Mouse (Mus musculus) hindbrain, embryonic 13.5 days (tissue): Measurements from ENCODE around the gene Acoxl. TPM values are rescaled to one million over a fixed set of nuclear protein-coding genes. Genes with fewer than 3 reads are reported as not detected.

Experiments
- ATAC-seq: fragments of 200-750 bp; cut with Nextera tagmentation; 2 replicates; pipeline ENCODE4 v1.8.0; 2017; ENCODE audit warnings: moderate TSS enrichment; ENCODE audit not compliant: low FRiP score
- H3K27ac ChIP-seq: fragments of 300-500 bp; sonication (generic); 2 replicates; pipeline ENCODE4 v1.5.1; 2015; ENCODE audit warnings: inconsistent platforms, mild to moderate bottlenecking, moderate library complexity
- H3K27me3 ChIP-seq: fragments of 300-500 bp; sonication (generic); 2 replicates; pipeline ENCODE4 v1.6.1; 2015; ENCODE audit warnings: mild to moderate bottlenecking, inconsistent platforms
- H3K36me3 ChIP-seq: fragments of 300-500 bp; sonication (generic); 2 replicates; pipeline ENCODE4 v1.6.1; 2015; ENCODE audit warnings: mild to moderate bottlenecking, inconsistent platforms
- H3K4me1 ChIP-seq: fragments of 300-500 bp; sonication (generic); replicated peaks from 2 replicates; pipeline ENCODE4 v1.6.1; 2015; ENCODE audit warnings: inconsistent platforms
- H3K4me2 ChIP-seq: fragments of 300-500 bp; sonication (generic); 2 replicates; pipeline ENCODE4 v1.6.1; 2015; ENCODE audit warnings: inconsistent platforms, mild to moderate bottlenecking, moderate library complexity
- H3K4me3 ChIP-seq: fragments of 300-500 bp; sonication (generic); 2 replicates; pipeline ENCODE4 v1.5.1; 2015; ENCODE audit warnings: mild to moderate bottlenecking, inconsistent platforms
- H3K9ac ChIP-seq: fragments of 300-500 bp; sonication (generic); 2 replicates; pipeline ENCODE4 v1.6.1; 2015; ENCODE audit warnings: mild to moderate bottlenecking, inconsistent platforms
- H3K9me3 ChIP-seq: fragments of 300-500 bp; sonication (generic); 2 replicates; pipeline ENCODE4 v1.6.1; 2016; ENCODE audit warnings: inconsistent platforms
- WGBS: fragments of 180-500 bp; shearing (Covaris S2); methylation state at CpG from one replicate; pipeline ENCODE4 v1.1.7; 2015; 5-methylcytosine and 5-hydroxymethylcytosine counted together
- polyA plus RNA-seq: library from polyadenylated mRNA; unstranded; fragments of >200 nt; fragmentation: Nextera tagmentation; extraction: Ambion mirVana; gene quantifications from 2 replicates; pipeline ENCODE4 v1.2.1, GENCODE M21; 2015

Acoxl gene
- polyA plus RNA-seq, 1 experiment from 2014 or later: not detected

DNA sequence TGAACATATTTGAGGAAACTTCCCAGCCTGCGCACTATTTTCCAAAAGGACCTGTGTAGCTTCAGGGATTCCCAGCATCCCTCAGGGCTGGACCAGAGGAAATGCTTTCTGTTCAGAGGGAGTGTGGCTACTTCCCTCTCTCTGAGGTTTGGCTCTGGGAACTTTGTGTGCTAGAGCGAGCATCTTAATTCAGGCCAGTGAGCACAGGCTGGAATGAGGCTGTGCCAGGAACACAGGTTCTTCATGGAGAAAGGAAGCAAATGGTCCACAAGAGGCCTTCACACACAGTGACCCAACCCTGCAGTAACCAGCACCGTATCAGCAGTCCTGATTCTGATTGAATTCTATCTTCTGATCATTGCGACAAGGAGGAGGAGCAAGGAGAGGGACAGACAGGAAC is 238.3 kb downstream of the Acoxl start:
- H3K27ac ChIP-seq: no peak overlapping the region
- no peak overlapping the region for H3K4me3 ChIP-seq
- H3K9me3 ChIP-seq: no peaks in the 10 kb centered on the region
- peaks cover 12% of the 10 kb centered on the region for H3K4me1 ChIP-seq
- H3K27me3 ChIP-seq: no peaks in the 10 kb centered on the region; the same call in 1 of the 2 replicates
- ATAC-seq: no peak
- no peak overlapping the region for H3K4me2 ChIP-seq
- no peaks in the 10 kb centered on the region for H3K36me3 ChIP-seq
- H3K9ac ChIP-seq: no peak overlapping the region
- 81% methylated on average over 4 of the region's 4 CpGs for WGBS

GRCm38 (mm10) chr2:128078859-128079258 is 240.2 kb downstream of the Acoxl start:
- no peak for ATAC-seq

DNA sequence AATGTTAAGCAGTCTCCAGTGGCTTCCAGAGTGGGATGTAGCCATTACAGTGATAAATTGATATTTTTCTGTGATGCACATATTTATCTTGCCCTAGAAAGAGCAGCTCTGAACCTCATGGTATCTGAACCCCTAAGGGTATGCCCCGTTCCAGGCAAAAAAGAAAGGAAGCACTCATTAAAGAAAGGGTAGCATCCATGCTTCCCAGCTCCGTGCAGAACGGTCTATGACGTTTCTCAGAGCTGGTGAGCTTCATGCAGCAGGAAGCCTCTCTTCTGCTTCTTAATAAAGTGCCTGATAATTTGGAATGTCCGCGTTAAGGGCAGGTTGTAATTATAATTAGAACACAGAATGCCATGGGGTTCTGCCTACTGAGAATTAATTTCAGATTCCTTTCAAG is 240.6 kb downstream of the Acoxl start:
- 52% methylated on average over 6 of the region's 6 CpGs for WGBS
- Histone ChIP-seq H3K4me2 (peak overlapping the region; percentile 14; the same call in 1 of the 2 replicates), H3K9ac (no peak overlapping the region)

More at GRCm38 (mm10) chr2:128078859-128079258, 240.2 kb downstream of the Acoxl start:
- H3K4me2 ChIP-seq: peak overlapping the region; percentile 14; the same call in 1 of the 2 replicates
- no peaks in the 10 kb centered on the region for H3K9me3 ChIP-seq
- no peak overlapping the region for H3K4me3 ChIP-seq
- peaks cover 12% of the 10 kb centered on the region for H3K4me1 ChIP-seq
- 41% methylated on average over 5 of the region's 5 CpGs for WGBS
- H3K27ac ChIP-seq: 0 out of 2 replicates have a peak overlapping the region, but pooled peaks have one; percentile 49
- H3K36me3 ChIP-seq: no peaks in the 10 kb centered on the region
- no peak overlapping the region for H3K9ac ChIP-seq
- no peaks in the 10 kb centered on the region; the same call in 1 of the 2 replicates for H3K27me3 ChIP-seq

GRCm38 (mm10) chr2:128083844-128084243 is 245.2 kb downstream of the Acoxl start:
- Histone ChIP-seq H3K4me1 (peaks cover 8% of the 10 kb centered on the region), H3K27ac (no peak overlapping the region), H3K9me3 (no peaks in the 10 kb centered on the region), H3K27me3 (no peaks in the 10 kb centered on the region), H3K4me2 (no peak overlapping the region), H3K36me3 (no peaks in the 10 kb centered on the region), H3K9ac (no peak overlapping the region), H3K4me3 (no peak overlapping the region)
- no peak for ATAC-seq
- 50% methylated on average over 3 of the region's 3 CpGs for WGBS

More for the DNA sequence above, 240.6 kb downstream of the Acoxl start:
- Histone ChIP-seq H3K4me1 (peaks cover 12% of the 10 kb centered on the region), H3K27me3 (no peaks in the 10 kb centered on the region; the same call in 1 of the 2 replicates), H3K9me3 (no peaks in the 10 kb centered on the region), H3K36me3 (no peaks in the 10 kb centered on the region), H3K4me3 (no peak overlapping the region), H3K27ac (peak overlapping the region; percentile 49)
- no peak for ATAC-seq

- H3K9ac ChIP-seq: no peak overlapping the region
- H3K27me3 ChIP-seq: no peaks in the 10 kb centered on the region
- H3K4me3 ChIP-seq: no peak overlapping the region
- no peaks in the 10 kb centered on the region for H3K9me3 ChIP-seq
- no peak for ATAC-seq
- no peak overlapping the region for H3K27ac ChIP-seq
- no peaks in the 10 kb centered on the region for H3K36me3 ChIP-seq
- H3K4me2 ChIP-seq: no peak overlapping the region
- WGBS: 92% methylated on average over 5 of the region's 5 CpGs
- peaks cover 4% of the 10 kb centered on the region; the same call in 1 of the 2 replicates for H3K4me1 ChIP-seq
Observed at GRCm38 (mm10) chr2:128084607-128085006, 245.9 kb downstream of the Acoxl start.

DNA sequence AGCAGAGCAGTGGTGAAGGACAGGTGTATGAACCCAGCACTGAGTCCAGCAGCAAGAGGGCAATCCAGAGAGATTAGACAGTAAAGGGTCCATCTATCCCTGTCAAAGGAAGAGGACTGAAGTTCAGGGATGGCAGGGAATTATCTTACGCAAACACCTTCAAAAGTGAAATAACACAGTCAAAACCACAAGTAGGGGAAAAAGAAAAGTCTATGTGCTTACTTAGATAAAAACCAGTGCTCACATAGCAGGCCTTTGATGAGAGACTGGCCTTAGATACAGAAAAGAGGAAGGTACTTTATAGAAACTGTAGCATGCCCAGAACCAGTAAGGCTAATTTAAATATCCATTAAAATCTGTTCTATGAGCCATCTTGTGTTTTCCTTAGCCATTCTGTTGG is 246.8 kb downstream of the Acoxl start:
- Histone ChIP-seq H3K36me3 (no peaks in the 10 kb centered on the region), H3K27ac (no peak overlapping the region), H3K4me3 (no peak overlapping the region), H3K9me3 (no peaks in the 10 kb centered on the region), H3K9ac (no peak overlapping the region), H3K4me2 (no peak overlapping the region), H3K4me1 (no peaks in the 10 kb centered on the region), H3K27me3 (no peaks in the 10 kb centered on the region)
- no peak for ATAC-seq
- 96% methylated on average over 1 of the region's 1 CpGs for WGBS

DNA sequence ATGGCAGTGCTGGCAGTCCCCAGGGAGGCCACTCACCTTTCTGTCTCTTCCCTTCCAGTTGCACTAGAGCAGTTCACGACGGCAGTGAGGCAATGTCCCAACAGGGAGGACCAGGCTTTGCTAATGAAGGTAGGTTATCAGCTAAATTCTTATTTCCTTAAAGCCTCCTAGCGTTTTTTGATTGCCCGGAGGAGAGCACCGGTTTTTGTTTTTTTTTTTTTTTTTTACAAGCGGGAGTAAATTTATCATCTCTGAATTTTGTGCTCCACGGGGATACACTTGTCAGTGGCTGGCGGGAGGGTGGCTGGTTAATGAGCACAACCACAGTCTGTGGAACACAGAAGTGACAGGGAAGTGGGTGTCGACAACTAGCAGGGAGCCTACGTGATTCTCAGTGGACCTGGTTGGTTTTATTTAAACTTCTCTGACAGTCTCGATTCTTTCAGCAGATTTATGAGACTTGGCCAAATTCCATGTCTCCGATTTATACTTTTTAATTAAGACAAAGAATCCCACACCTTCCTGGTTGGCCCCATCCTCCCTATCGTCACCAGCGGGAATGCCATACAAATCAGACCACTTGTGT is 247.7 kb downstream of the Acoxl start:
- no peaks in the 10 kb centered on the region for H3K9me3 ChIP-seq
- H3K4me3 ChIP-seq: no peak overlapping the region
- H3K27ac ChIP-seq: no peak overlapping the region
- peaks cover 3% of the 10 kb centered on the region; the same call in 1 of the 2 replicates for H3K4me1 ChIP-seq
- H3K27me3 ChIP-seq: no peaks in the 10 kb centered on the region
- H3K4me2 ChIP-seq: no peak overlapping the region
- no peaks in the 10 kb centered on the region for H3K36me3 ChIP-seq
- H3K9ac ChIP-seq: no peak overlapping the region
- ATAC-seq: no peak
- 64% methylated on average over 14 of the region's 14 CpGs for WGBS

- no peaks in the 10 kb centered on the region for H3K9me3 ChIP-seq
- no peak overlapping the region for H3K4me2 ChIP-seq
- no peaks in the 10 kb centered on the region for H3K36me3 ChIP-seq
- H3K4me1 ChIP-seq: peaks cover 9% of the 10 kb centered on the region
- no peak overlapping the region for H3K4me3 ChIP-seq
- 87% methylated on average over 7 of the region's 7 CpGs for WGBS
- no peak overlapping the region for H3K27ac ChIP-seq
- no peak for ATAC-seq
- H3K9ac ChIP-seq: no peak overlapping the region
- no peaks in the 10 kb centered on the region for H3K27me3 ChIP-seq
Observed at GRCm38 (mm10) chr2:128086996-128087526, 248.4 kb downstream of the Acoxl start.

- no peak overlapping the region for H3K27ac ChIP-seq
- 87% methylated on average over 8 of the region's 8 CpGs for WGBS
- peaks cover 13% of the 10 kb centered on the region for H3K4me1 ChIP-seq
- H3K36me3 ChIP-seq: no peaks in the 10 kb centered on the region
- no peak for ATAC-seq
- H3K4me2 ChIP-seq: no peak overlapping the region
- H3K4me3 ChIP-seq: no peak overlapping the region
- H3K9me3 ChIP-seq: no peaks in the 10 kb centered on the region
- H3K9ac ChIP-seq: no peak overlapping the region
- H3K27me3 ChIP-seq: no peaks in the 10 kb centered on the region
Observed at GRCm38 (mm10) chr2:128087798-128088545, 249.3 kb downstream of the Acoxl start.

DNA sequence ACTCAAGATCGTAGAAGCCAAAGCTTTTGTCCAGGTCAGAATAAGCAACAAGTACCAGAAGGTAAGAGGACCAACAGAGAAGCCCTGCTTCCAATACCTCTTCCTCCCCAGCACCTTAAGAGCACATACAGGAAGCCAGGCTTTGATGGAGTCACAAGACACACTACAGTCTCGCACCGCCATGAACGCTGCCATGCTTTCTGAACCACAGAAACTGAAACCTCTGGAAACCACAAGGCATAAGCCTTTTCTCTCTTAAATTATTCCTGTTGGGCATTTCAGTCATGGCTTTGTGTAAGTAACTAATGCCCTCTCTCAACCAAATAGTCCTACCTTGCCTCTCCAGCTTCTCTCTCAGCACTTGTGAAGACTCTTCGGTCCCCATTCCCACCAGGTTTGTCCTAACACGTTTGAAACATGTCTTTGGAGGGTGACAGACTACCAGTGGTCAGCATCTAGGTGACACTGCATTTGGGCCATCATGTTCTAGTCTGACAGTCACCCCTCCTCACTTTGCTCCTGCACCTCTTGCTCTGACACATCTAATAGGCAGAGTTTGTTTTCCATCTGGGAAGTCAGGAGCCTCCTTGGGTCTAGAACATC is 251.7 kb downstream of the Acoxl start:
- H3K4me3 ChIP-seq: no peak overlapping the region
- H3K9me3 ChIP-seq: no peaks in the 10 kb centered on the region
- H3K9ac ChIP-seq: no peak overlapping the region
- H3K27ac ChIP-seq: no peak overlapping the region
- H3K4me2 ChIP-seq: no peak overlapping the region
- no peaks in the 10 kb centered on the region for H3K36me3 ChIP-seq
- ATAC-seq: no peak
- H3K27me3 ChIP-seq: no peaks in the 10 kb centered on the region
- 92% methylated on average over 6 of the region's 6 CpGs for WGBS
- peaks cover 21% of the 10 kb centered on the region for H3K4me1 ChIP-seq

DNA sequence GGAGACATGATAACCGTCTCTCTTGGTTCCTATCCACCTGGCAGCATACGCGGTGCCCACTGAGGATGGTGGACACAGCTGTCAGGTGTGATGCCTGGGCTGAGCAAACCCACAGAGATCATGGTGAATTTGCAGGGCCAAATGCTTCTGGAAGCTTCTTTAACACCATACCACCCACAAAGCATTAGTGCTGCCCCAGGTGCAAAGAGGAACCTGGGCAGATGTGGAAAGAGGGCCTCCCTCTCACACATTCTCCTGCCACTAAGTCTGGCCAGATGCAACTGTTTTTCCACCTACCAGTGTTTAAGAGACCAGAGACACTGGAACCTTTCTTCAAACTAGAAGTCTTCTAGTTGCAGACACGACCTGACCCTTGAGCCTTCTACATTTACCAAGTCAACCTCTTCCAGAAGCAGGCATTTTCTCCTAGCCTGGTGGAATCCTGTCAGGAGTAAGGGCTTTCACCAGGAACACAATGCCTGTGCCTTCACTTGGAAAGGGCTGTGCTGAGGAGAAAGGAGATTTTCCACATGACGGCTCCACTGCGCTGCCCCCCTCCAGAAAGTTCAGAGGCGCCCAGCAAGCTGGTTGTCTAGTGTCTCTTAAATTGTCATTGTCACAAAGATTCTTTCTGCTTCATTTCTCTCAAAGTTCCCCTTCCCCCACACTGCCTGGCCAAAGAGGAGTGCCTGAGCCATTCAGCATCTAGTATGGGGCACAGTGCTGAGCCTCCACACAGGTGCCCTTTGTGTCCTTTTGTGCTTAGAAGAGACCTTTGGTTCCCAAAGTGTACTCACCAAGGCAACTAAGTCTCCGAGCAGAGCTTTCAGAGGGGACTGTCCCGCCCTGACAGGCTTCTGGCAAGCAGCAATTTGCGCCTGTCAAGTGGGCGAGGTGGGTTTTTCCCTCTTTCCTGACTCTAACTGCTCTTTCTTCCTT is 253.0 kb downstream of the Acoxl start:
- Histone ChIP-seq H3K27me3 (no peaks in the 10 kb centered on the region), H3K27ac (no peak overlapping the region), H3K4me2 (no peak overlapping the region), H3K4me1 (peaks cover 21% of the 10 kb centered on the region), H3K36me3 (no peaks in the 10 kb centered on the region), H3K4me3 (no peak overlapping the region), H3K9me3 (no peaks in the 10 kb centered on the region), H3K9ac (no peak overlapping the region)
- WGBS: 44% methylated on average over 11 of the region's 11 CpGs
- no peak for ATAC-seq
